Mouse (Mus musculus) myocyte (in vitro differentiated cells): ENCODE results near the gene Scd2. TPM values are rescaled to one million over a fixed set of nuclear protein-coding genes. Genes with fewer than 3 reads are reported as not detected.

Experiments
- H3K27me3 ChIP-seq: one replicate; pipeline ENCODE4 v1.6.1; 2011; ENCODE audit not compliant: control insufficient read depth, insufficient read depth, insufficient read length
- H3K36me3 ChIP-seq: one replicate; pipeline ENCODE4 v1.6.1; 2011; ENCODE audit not compliant: control insufficient read depth, insufficient read depth
- H3K4me2 ChIP-seq: one replicate; pipeline ENCODE4 v1.6.1; 2011; ENCODE audit warnings: low read depth, control low read depth
- H3K4me3 ChIP-seq: one replicate; pipeline ENCODE4 v1.5.1; 2011; ENCODE audit warnings: mild to moderate bottlenecking, control low read depth, moderate library complexity
- H3K79me2 ChIP-seq: one replicate; pipeline ENCODE4 v1.6.1; 2011; ENCODE audit not compliant: control insufficient read depth, insufficient read depth
- H3ac ChIP-seq: one replicate; pipeline ENCODE4 v1.6.1; 2011; ENCODE audit not compliant: control insufficient read depth, insufficient read length
- CEBPB ChIP-seq: IDR thresholded peaks from 2 replicates; pipeline ENCODE4 v1.6.1; 2011; ENCODE audit warnings: mild to moderate bottlenecking, moderate library complexity; ENCODE audit not compliant: poor library complexity, insufficient read depth, severe bottlenecking
- E2F4 ChIP-seq: IDR thresholded peaks from one replicate; pipeline ENCODE4 v1.6.1; 2011; ENCODE audit warnings: mild to moderate bottlenecking, control low read depth, moderate library complexity; ENCODE audit not compliant: insufficient read depth
- MAX ChIP-seq: IDR thresholded peaks from one replicate; pipeline ENCODE4 v1.6.1; 2011; ENCODE audit warnings: low read depth, mild to moderate bottlenecking, control low read depth
- MYOD1 ChIP-seq, 3 experiments: IDR thresholded peaks; one replicate each; pipeline ENCODE4 v1.6.1; 2011; ENCODE audit warnings: control low read depth in 2 of 3, low read depth in 2 of 3, mild to moderate bottlenecking in 2 of 3, moderate library complexity in 1 of 3; ENCODE audit not compliant: insufficient read length in 2 of 3, control insufficient read depth in 1 of 3
- MYOG ChIP-seq, 3 experiments: IDR thresholded peaks; one replicate each; pipeline ENCODE4 v1.6.1; 2011; ENCODE audit warnings: control low read depth in 2 of 3, low read depth in 2 of 3, mild to moderate bottlenecking in 2 of 3; ENCODE audit not compliant: insufficient read length in 2 of 3, control insufficient read depth in 1 of 3, insufficient read depth in 1 of 3
- POLR2A ChIP-seq: IDR thresholded peaks from one replicate; pipeline ENCODE4 v1.6.1; 2011; ENCODE audit warnings: low read depth, mild to moderate bottlenecking, control low read depth, moderate library complexity; ENCODE audit not compliant: insufficient read length
- POLR2AphosphoS2 ChIP-seq: IDR thresholded peaks from one replicate; pipeline ENCODE4 v1.6.1; 2011; ENCODE audit warnings: low read depth, control low read depth; ENCODE audit not compliant: insufficient read length
- REST ChIP-seq: IDR thresholded peaks from one replicate; pipeline ENCODE4 v1.6.1; 2011; ENCODE audit warnings: mild to moderate bottlenecking, control low read depth, moderate library complexity; ENCODE audit not compliant: insufficient read depth, insufficient read length
- SRF ChIP-seq: IDR thresholded peaks from one replicate; pipeline ENCODE4 v1.6.1; 2011; ENCODE audit warnings: low read depth; ENCODE audit not compliant: control insufficient read depth, insufficient read length
- TCF12 ChIP-seq: IDR thresholded peaks from one replicate; pipeline ENCODE4 v1.6.1; 2011; ENCODE audit warnings: mild to moderate bottlenecking, control low read depth; ENCODE audit not compliant: poor library complexity, insufficient read depth, severe bottlenecking
- TCF3 ChIP-seq: IDR thresholded peaks from one replicate; pipeline ENCODE4 v1.6.1; 2011; ENCODE audit warnings: low read depth, control low read depth; ENCODE audit not compliant: insufficient read length
- USF1 ChIP-seq: IDR thresholded peaks from one replicate; pipeline ENCODE4 v1.6.1; 2011; ENCODE audit warnings: low read depth, mild to moderate bottlenecking, control low read depth, moderate library complexity
- polyA plus RNA-seq: library from polyadenylated mRNA; unstranded; fragments of >200 nt; fragmentation: generic; extraction: Trizol; gene quantifications from one replicate; pipeline ENCODE4 v1.2.1, GENCODE M21; 2012; ENCODE audit warnings: missing spikeins

Gene Scd2
- 868 TPM for polyA plus RNA-seq

DNA sequence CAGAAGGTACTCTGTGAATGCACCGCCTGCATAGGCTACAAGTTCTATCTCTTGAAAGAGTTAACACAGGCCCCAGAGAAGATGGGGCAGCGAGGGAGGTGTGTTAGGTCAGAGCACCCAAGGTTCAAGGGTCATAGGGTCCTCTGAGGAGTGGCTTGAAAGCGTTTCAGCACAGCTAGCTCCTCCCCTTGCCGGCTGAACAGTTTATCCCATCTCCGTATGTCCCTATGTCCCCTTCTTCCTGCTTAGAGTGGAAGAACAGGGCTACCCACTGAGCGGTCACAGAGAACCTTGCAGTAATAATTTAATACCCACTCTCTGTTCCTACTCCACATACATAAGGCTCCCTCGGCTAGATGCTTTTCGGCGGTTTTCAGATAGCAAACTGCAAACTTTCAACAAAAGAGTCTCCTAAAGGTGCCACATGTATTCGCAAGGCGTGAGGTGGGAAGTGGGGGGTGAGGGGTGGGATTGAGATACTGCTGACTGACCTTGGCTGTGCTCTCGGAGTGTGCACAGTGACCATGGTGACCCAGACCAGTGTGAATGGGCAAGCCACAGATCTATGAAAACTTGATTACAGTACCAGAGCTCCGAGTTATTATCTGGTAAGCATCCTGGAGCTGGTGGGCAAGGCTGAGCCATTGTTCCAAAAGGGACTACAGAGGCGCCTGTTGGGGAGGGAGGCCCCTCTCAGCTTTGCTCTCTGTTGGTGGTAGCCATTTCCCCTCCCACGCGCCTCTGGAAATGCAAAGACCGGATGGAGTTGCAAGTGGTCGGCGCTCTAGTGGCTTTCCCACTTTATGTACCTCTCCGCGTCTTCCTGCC lies at the start of gene Scd2:
Scd2 (plus strand) TSS at position 734 of the 828 bp plus-strand sequence.
- Histone ChIP-seq H3ac (peak within 1 kb of the TSS; percentile 66), H3K27me3 (no peaks in the 10 kb centered on the region), H3K36me3 (peaks cover 34% of the 10 kb centered on the region), H3K4me2 (peak within 1 kb of the TSS; percentile 98), H3K79me2 (peaks cover 43% of the 10 kb centered on the region), H3K4me3 (peak within 1 kb of the TSS; percentile 100)
- TF ChIP-seq USF1 (no peak), POLR2AphosphoS2 (peak; percentile 36)

GRCm38 (mm10) chr19:44245761-44246171 lies 47.7 kb upstream of the Scd2 start:
- Histone ChIP-seq H3ac (no peak overlapping the region), H3K36me3 (no peaks in the 10 kb centered on the region), H3K4me3 (no peak overlapping the region), H3K27me3 (no peaks in the 10 kb centered on the region), H3K4me2 (peak overlapping the region; percentile 100), H3K79me2 (peaks cover 17% of the 10 kb centered on the region)
- TF ChIP-seq SRF (no peak), MYOG (IDR thresholded peaks at IDR 0.05; ENCODE audit: control insufficient read depth in 1 of 3, insufficient read depth in 1 of 3, insufficient read length in 2 of 3, low read depth in 2 of 3) (no peak), MAX (no peak), USF1 (no peak), E2F4 (no peak), POLR2AphosphoS2 (no peak), CEBPB (no peak), MYOD1 (IDR thresholded peaks at IDR 0.05; ENCODE audit: control insufficient read depth in 1 of 3, insufficient read length in 2 of 3, low read depth in 2 of 3) (no peak), TCF3 (no peak), REST (no peak), TCF12 (no peak)

DNA sequence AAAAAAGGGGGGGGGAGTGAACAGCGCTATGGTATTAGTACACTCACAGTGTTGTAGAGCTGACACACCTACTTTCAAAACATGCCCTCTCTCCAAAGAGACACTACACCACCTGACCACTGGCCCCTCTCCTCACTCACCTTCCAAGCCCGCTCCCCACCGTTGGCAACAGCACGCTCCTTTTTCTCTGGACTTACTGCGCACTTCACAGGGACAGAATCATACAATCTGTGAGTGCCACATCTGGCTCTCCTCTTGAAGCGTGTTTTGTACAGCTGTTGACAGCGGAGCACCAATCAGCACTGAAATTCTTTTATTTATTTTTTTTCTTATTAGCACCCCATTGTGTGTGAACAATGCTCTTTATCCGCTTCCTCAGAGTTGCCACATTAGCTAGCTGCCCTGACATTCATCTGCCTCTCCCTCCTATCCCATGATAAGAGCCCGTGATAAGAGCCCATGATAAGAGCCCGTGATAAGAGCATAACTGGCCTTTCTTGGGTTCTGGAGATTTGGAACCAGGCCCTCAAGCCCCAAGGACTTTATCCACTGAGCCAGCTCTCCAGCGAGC lies 47.0 kb upstream of the Scd2 start:
- H3K79me2 ChIP-seq: peaks cover 17% of the 10 kb centered on the region
- no peaks in the 10 kb centered on the region for H3K36me3 ChIP-seq
- H3K4me3 ChIP-seq: peak overlapping the region; percentile 40
- H3ac ChIP-seq: no peak overlapping the region
- TF ChIP-seq POLR2AphosphoS2 (no peak), TCF3 (no peak), MYOD1 (IDR thresholded peaks at IDR 0.05; ENCODE audit: control insufficient read depth in 1 of 3, insufficient read length in 2 of 3, low read depth in 2 of 3) (no peak), POLR2A (no peak), SRF (no peak), REST (no peak), USF1 (no peak), E2F4 (no peak), CEBPB (no peak), MYOG (IDR thresholded peaks at IDR 0.05; ENCODE audit: control insufficient read depth in 1 of 3, insufficient read depth in 1 of 3, insufficient read length in 2 of 3, low read depth in 2 of 3) (no peak), TCF12 (no peak), MAX (no peak)
- no peaks in the 10 kb centered on the region for H3K27me3 ChIP-seq
- H3K4me2 ChIP-seq: peak overlapping the region; percentile 100

- H3K4me2 ChIP-seq: peak overlapping the region; percentile 100
- H3K27me3 ChIP-seq: no peaks in the 10 kb centered on the region
- H3ac ChIP-seq: peak overlapping the region; percentile 1
- H3K36me3 ChIP-seq: no peaks in the 10 kb centered on the region
- peaks cover 17% of the 10 kb centered on the region for H3K79me2 ChIP-seq
- H3K4me3 ChIP-seq: peak overlapping the region; percentile 40
- TF ChIP-seq MAX: no peak
- TF ChIP-seq TCF3: no peak
- TF ChIP-seq REST: no peak
- TF ChIP-seq E2F4: no peak
- peak; percentile 42 for TF ChIP-seq POLR2AphosphoS2
- TF ChIP-seq POLR2A: peak; percentile 28
- no peak for TF ChIP-seq SRF
These were observed 46.0 kb upstream of the Scd2 start for GRCm38 (mm10) chr19:44247281-44248080.
